Mouse (Mus musculus) heart, embryonic 16.5 days (tissue): ENCODE measurements around the gene Tnrc6a. TPM values are rescaled to one million over a fixed set of nuclear protein-coding genes. Genes with fewer than 3 reads are reported as not detected.

Source experiments
- ATAC-seq: fragments of 200-750 bp; cut with Nextera tagmentation; replicated peaks from 2 replicates; pipeline ENCODE4 v1.8.0; 2017; ENCODE audit warnings: moderate number of reproducible peaks; ENCODE audit not compliant: insufficient read depth, low FRiP score; ENCODE audit errors: extremely low read depth
- H3K27ac ChIP-seq: fragments of 300-500 bp; sonication (generic); 2 replicates; pipeline ENCODE4 v1.5.1; 2014; ENCODE audit warnings: mild to moderate bottlenecking, low read length, control low read depth, moderate library complexity
- H3K27me3 ChIP-seq: fragments of 300-500 bp; sonication (generic); 2 replicates; pipeline ENCODE4 v1.6.1; 2014; ENCODE audit warnings: low read length, mixed read lengths; ENCODE audit not compliant: control insufficient read depth, insufficient read depth
- H3K36me3 ChIP-seq: fragments of 300-500 bp; sonication (generic); 2 replicates; pipeline ENCODE4 v1.6.1; 2014; ENCODE audit not compliant: control insufficient read depth, insufficient read depth
- H3K4me1 ChIP-seq: fragments of 300-500 bp; sonication (generic); 2 replicates; pipeline ENCODE4 v1.6.1; 2014; ENCODE audit warnings: low read length, mixed read lengths; ENCODE audit not compliant: control insufficient read depth, insufficient read depth
- H3K4me2 ChIP-seq: fragments of 300-500 bp; sonication (generic); 2 replicates; pipeline ENCODE4 v1.6.1; 2014; ENCODE audit warnings: low read depth, mild to moderate bottlenecking, control low read depth, low read length
- H3K4me3 ChIP-seq: fragments of 300-500 bp; sonication (generic); 2 replicates; pipeline ENCODE4 v1.5.1; 2014; ENCODE audit warnings: mild to moderate bottlenecking, control low read depth, low read length
- H3K9ac ChIP-seq: fragments of 300-500 bp; sonication (generic); 2 replicates; pipeline ENCODE4 v1.6.1; 2014; ENCODE audit warnings: low read length, control low read depth
- H3K9me3 ChIP-seq: fragments of 300-500 bp; sonication (generic); replicated peaks from 2 replicates; pipeline ENCODE4 v1.6.1; 2016; ENCODE audit warnings: low read length; ENCODE audit not compliant: control insufficient read depth
- WGBS: fragments of 180-500 bp; shearing (Covaris S2); extraction: QIAGEN DNeasy Blood & Tissue Kit; methylation state at CpG from one replicate; pipeline ENCODE4 v1.1.7; 2014; 5-methylcytosine and 5-hydroxymethylcytosine counted together
- polyA plus RNA-seq: library from polyadenylated mRNA; unstranded; fragments of >200 nt; fragmentation: Nextera tagmentation; extraction: Ambion mirVana; gene quantifications from 2 replicates; pipeline ENCODE4 v1.2.1, GENCODE M21; 2015

The Tnrc6a gene
- polyA plus RNA-seq, 1 experiment from 2014 or later, result 33.2 TPM

- H3K36me3 ChIP-seq, result 0 out of 2 replicates have a peak, but pooled peaks cover 2% of the 10 kb centered on the region
- H3K9me3 ChIP-seq, result no peaks in the 10 kb centered on the region
- H3K4me2 ChIP-seq, result no peak overlapping the region
- H3K27me3 ChIP-seq, result no peaks in the 10 kb centered on the region
- H3K4me3 ChIP-seq, result no peak overlapping the region
- 80% methylated on average over 2 of the region's 2 CpGs for WGBS
- no peak for ATAC-seq
- no peak overlapping the region for H3K27ac ChIP-seq
- peaks cover 54% of the 10 kb centered on the region for H3K4me1 ChIP-seq
- H3K9ac ChIP-seq, result no peak overlapping the region
Observed at GRCm38 (mm10) chr7:123132401-123132800, 8.7 kb downstream of the Tnrc6a start.

GRCm38 (mm10) chr7:123134876-123135275 is 11.2 kb downstream of the Tnrc6a start:
- H3K4me2 ChIP-seq, result no peak overlapping the region
- H3K4me3 ChIP-seq, result no peak overlapping the region
- ATAC-seq, result no peak
- 0 out of 2 replicates have a peak, but pooled peaks cover 4% of the 10 kb centered on the region for H3K9me3 ChIP-seq
- no peak overlapping the region; the same call in 1 of the 2 replicates for H3K9ac ChIP-seq
- WGBS, result 55% methylated on average over 2 of the region's 2 CpGs
- H3K36me3 ChIP-seq, result peaks cover 12% of the 10 kb centered on the region
- peaks cover 47% of the 10 kb centered on the region for H3K4me1 ChIP-seq
- no peak overlapping the region for H3K27ac ChIP-seq
- no peaks in the 10 kb centered on the region for H3K27me3 ChIP-seq

GRCm38 (mm10) chr7:123135655-123136054 is 12.0 kb downstream of the Tnrc6a start:
- no peak overlapping the region for H3K4me3 ChIP-seq
- ATAC-seq, result no peak
- H3K9me3 ChIP-seq, result 0 out of 2 replicates have a peak, but pooled peaks cover 4% of the 10 kb centered on the region
- WGBS, result 67% methylated on average over 3 of the region's 3 CpGs
- H3K27me3 ChIP-seq, result no peaks in the 10 kb centered on the region
- no peak overlapping the region for H3K9ac ChIP-seq
- H3K27ac ChIP-seq, result no peak overlapping the region
- H3K4me1 ChIP-seq, result peaks cover 40% of the 10 kb centered on the region
- peaks cover 15% of the 10 kb centered on the region for H3K36me3 ChIP-seq
- no peak overlapping the region for H3K4me2 ChIP-seq

GRCm38 (mm10) chr7:123138001-123138400 is 14.3 kb downstream of the Tnrc6a start:
- H3K4me2 ChIP-seq, result no peak overlapping the region
- H3K36me3 ChIP-seq, result peaks cover 15% of the 10 kb centered on the region
- no peak overlapping the region for H3K27ac ChIP-seq
- no peak for ATAC-seq
- H3K27me3 ChIP-seq, result no peaks in the 10 kb centered on the region
- peaks cover 39% of the 10 kb centered on the region for H3K4me1 ChIP-seq
- 0 out of 2 replicates have a peak, but pooled peaks cover 4% of the 10 kb centered on the region for H3K9me3 ChIP-seq
- no peak overlapping the region for H3K9ac ChIP-seq
- 48% methylated on average over 4 of the region's 4 CpGs for WGBS
- H3K4me3 ChIP-seq, result no peak overlapping the region

- Histone ChIP-seq H3K4me2 (no peak overlapping the region), H3K4me1 (peaks cover 4% of the 10 kb centered on the region; the same call in 1 of the 2 replicates), H3K4me3 (no peak overlapping the region), H3K9me3 (no peaks in the 10 kb centered on the region), H3K36me3 (peaks cover 13% of the 10 kb centered on the region), H3K9ac (no peak overlapping the region), H3K27me3 (no peaks in the 10 kb centered on the region), H3K27ac (no peak overlapping the region)
- no peak for ATAC-seq
- WGBS, result 84% methylated on average over 10 of the region's 10 CpGs
Observed at GRCm38 (mm10) chr7:123146141-123146846, 22.6 kb downstream of the Tnrc6a start.

GRCm38 (mm10) chr7:123147787-123148186 is 24.1 kb downstream of the Tnrc6a start:
- Histone ChIP-seq H3K9me3 (no peaks in the 10 kb centered on the region), H3K9ac (no peak overlapping the region), H3K27me3 (no peaks in the 10 kb centered on the region), H3K36me3 (peaks cover 19% of the 10 kb centered on the region), H3K4me3 (no peak overlapping the region), H3K4me2 (no peak overlapping the region), H3K4me1 (no peaks in the 10 kb centered on the region), H3K27ac (no peak overlapping the region)
- WGBS, result 96% methylated on average over 2 of the region's 2 CpGs
- ATAC-seq, result no peak

- Histone ChIP-seq H3K27me3 (no peaks in the 10 kb centered on the region), H3K9me3 (no peaks in the 10 kb centered on the region), H3K4me3 (no peak overlapping the region), H3K4me1 (no peaks in the 10 kb centered on the region), H3K27ac (no peak overlapping the region), H3K36me3 (peaks cover 24% of the 10 kb centered on the region), H3K9ac (no peak overlapping the region), H3K4me2 (no peak overlapping the region)
- 74% methylated on average over 9 of the region's 9 CpGs for WGBS
- no peak for ATAC-seq
Observed at GRCm38 (mm10) chr7:123148935-123149334, 25.2 kb downstream of the Tnrc6a start.

- H3K27me3 ChIP-seq, result no peaks in the 10 kb centered on the region
- 50% methylated on average over 10 of the region's 10 CpGs for WGBS
- ATAC-seq, result 0 out of 2 replicates have a peak, but pooled peaks have one; percentile 52
- peaks cover 12% of the 10 kb centered on the region for H3K4me1 ChIP-seq
- no peak overlapping the region for H3K9ac ChIP-seq
- H3K27ac ChIP-seq, result peak overlapping the region; percentile 39; the same call in 1 of the 2 replicates
- H3K4me2 ChIP-seq, result peak overlapping the region; percentile 1; the same call in 1 of the 2 replicates
- peaks cover 40% of the 10 kb centered on the region for H3K36me3 ChIP-seq
- no peaks in the 10 kb centered on the region for H3K9me3 ChIP-seq
- H3K4me3 ChIP-seq, result no peak overlapping the region
Observed at GRCm38 (mm10) chr7:123162346-123162745, 38.7 kb downstream of the Tnrc6a start.

GRCm38 (mm10) chr7:123167436-123167835 is 43.8 kb downstream of the Tnrc6a start:
- 75% methylated on average over 2 of the region's 2 CpGs for WGBS
- Histone ChIP-seq H3K27ac (no peak overlapping the region), H3K4me3 (no peak overlapping the region), H3K36me3 (peaks cover 80% of the 10 kb centered on the region), H3K4me1 (peaks cover 8% of the 10 kb centered on the region), H3K9me3 (no peaks in the 10 kb centered on the region), H3K4me2 (no peak overlapping the region), H3K9ac (no peak overlapping the region), H3K27me3 (no peaks in the 10 kb centered on the region)
- ATAC-seq, result no peak
